Mouse (Mus musculus) frontal cortex, postnatal 25 days (tissue): ENCODE results near the gene Fyttd1.

Source experiments
- DNase-seq, 2 experiments: peaks; one replicate each; pipeline ENCODE4 v3.0.0; 2022; ENCODE audit warnings: low spot score in 2 of 2

Gene Fyttd1

GRCm38 (mm10) chr16:32942694-32943093 lies 65.4 kb downstream of the Fyttd1 start:
- no peak for DNase-seq

- DNase-seq = no peak
Measured at GRCm38 (mm10) chr16:32945379-32945778, 68.1 kb downstream of the Fyttd1 start.

GRCm38 (mm10) chr16:32948016-32948415 lies 70.7 kb downstream of the Fyttd1 start:
- DNase-seq = no peak

GRCm38 (mm10) chr16:32948656-32949055 lies 71.4 kb downstream of the Fyttd1 start:
- no peak for DNase-seq

- DNase-seq = no peak
Measured at GRCm38 (mm10) chr16:32949281-32949680, 72.0 kb downstream of the Fyttd1 start.

- DNase-seq = no peak
Measured at GRCm38 (mm10) chr16:32951074-32951473, 73.8 kb downstream of the Fyttd1 start.

GRCm38 (mm10) chr16:32953806-32954205 lies 76.5 kb downstream of the Fyttd1 start:
- DNase-seq = no peak

GRCm38 (mm10) chr16:32954304-32954703 lies 77.0 kb downstream of the Fyttd1 start:
- DNase-seq = no peak

- DNase-seq = no peak
Measured at GRCm38 (mm10) chr16:32956889-32957288, 79.6 kb downstream of the Fyttd1 start.
